Mouse (Mus musculus): ENCODE data around the gene Trim66.

The Trim66 gene

GRCm38 (mm10) chr7:109460698-109461097 lies 47.2 kb downstream of the Trim66 start:
- in situ Hi-C loops (cut with MseI, MboI), result no loop called here

GRCm38 (mm10) chr7:109456563-109456962 lies 51.4 kb downstream of the Trim66 start:
- in situ Hi-C loops (cut with MseI, MboI), result no loop called here

GRCm38 (mm10) chr7:109455748-109456147 lies 52.2 kb downstream of the Trim66 start:
- in situ Hi-C loops (cut with MseI, MboI), result no loop called here

- in situ Hi-C loops (cut with MseI, MboI), result no loop called here
Measured at GRCm38 (mm10) chr7:109454856-109455255, 53.1 kb downstream of the Trim66 start.

GRCm38 (mm10) chr7:109448060-109448459 lies 59.9 kb downstream of the Trim66 start:
- in situ Hi-C loops (cut with MseI, MboI), result no loop called here

- in situ Hi-C loops (cut with MseI, MboI), result no loop called here
Measured at GRCm38 (mm10) chr7:109445012-109445411, 62.9 kb downstream of the Trim66 start.

GRCm38 (mm10) chr7:109442739-109443138 lies 65.2 kb downstream of the Trim66 start:
- in situ Hi-C loops (cut with MseI, MboI), result no loop called here

GRCm38 (mm10) chr7:109440697-109441269 lies 67.2 kb downstream of the Trim66 start:
- in situ Hi-C loops (cut with MseI, MboI), result no loop called here

GRCm38 (mm10) chr7:109438781-109439591 lies 68.9 kb downstream of the Trim66 start, which contains the start of gene Stk33:
Stk33 (minus strand) TSS chr7:109439081.
- in situ Hi-C loops (cut with MseI, MboI), result no loop called here

- in situ Hi-C loops (cut with MseI, MboI), result loop anchor here in 1 of 2 experiments (25.0 kb wide), 1 partner anchor 287 kb away; no protein-coding TSS in a partner anchor
Measured at GRCm38 (mm10) chr7:109424422-109425159, 83.3 kb downstream of the Trim66 start.

GRCm38 (mm10) chr7:109422803-109423202 lies 85.1 kb downstream of the Trim66 start:
- in situ Hi-C loops (cut with MseI, MboI), result loop anchor here in 1 of 2 experiments (25.0 kb wide), 1 partner anchor 286 kb away; no protein-coding TSS in a partner anchor

- in situ Hi-C loops (cut with MseI, MboI), result loop anchor here in 1 of 2 experiments (25.0 kb wide), 1 partner anchor 268 kb away; no protein-coding TSS in a partner anchor
Measured at GRCm38 (mm10) chr7:109405491-109405890, 102.4 kb downstream of the Trim66 start.

- in situ Hi-C loops (cut with MseI, MboI), result no loop called here
Measured at GRCm38 (mm10) chr7:109399299-109399698, 108.6 kb downstream of the Trim66 start.
